Mouse (Mus musculus) intestine, embryonic 14.5 days (tissue): ENCODE data around the gene Atoh8. TPM values are rescaled to one million over a fixed set of nuclear protein-coding genes. Genes with fewer than 3 reads are reported as not detected.

Experiments
- ATAC-seq: fragments of 200-750 bp; cut with Nextera tagmentation; replicated peaks from 2 replicates; pipeline ENCODE4 v1.8.0; 2017; ENCODE audit warnings: low read depth, moderate number of reproducible peaks, moderate TSS enrichment, moderate library complexity; ENCODE audit not compliant: low FRiP score, low TSS enrichment
- DNase-seq: peaks from one replicate; pipeline ENCODE4 v3.0.0-alpha.2; 2018; ENCODE audit warnings: low spot score
- H3K27ac ChIP-seq: fragments of 300-500 bp; sonication (generic); 2 replicates; pipeline ENCODE4 v1.5.1; 2014; ENCODE audit warnings: low read depth, mild to moderate bottlenecking, control low read depth
- H3K27me3 ChIP-seq: fragments of 300-500 bp; sonication (generic); replicated peaks from 2 replicates; pipeline ENCODE4 v1.6.1; 2014; ENCODE audit warnings: low read length, control low read depth; ENCODE audit not compliant: control insufficient read depth, insufficient read depth
- H3K36me3 ChIP-seq: fragments of 300-500 bp; sonication (generic); 2 replicates; pipeline ENCODE4 v1.6.1; 2014; ENCODE audit warnings: low read length, control low read depth; ENCODE audit not compliant: control insufficient read depth, insufficient read depth
- H3K4me1 ChIP-seq: fragments of 300-500 bp; sonication (generic); replicated peaks from 2 replicates; pipeline ENCODE4 v1.6.1; 2014; ENCODE audit warnings: low read length, control low read depth, mixed read lengths; ENCODE audit not compliant: control insufficient read depth, insufficient read depth
- H3K4me2 ChIP-seq: fragments of 300-500 bp; sonication (generic); 2 replicates; pipeline ENCODE4 v1.6.1; 2014; ENCODE audit warnings: low read length
- H3K4me3 ChIP-seq: fragments of 300-500 bp; sonication (generic); 2 replicates; pipeline ENCODE4 v1.5.1; 2014; ENCODE audit warnings: low read depth, low read length, control low read depth, mixed read lengths
- H3K9ac ChIP-seq: fragments of 300-500 bp; sonication (generic); 2 replicates; pipeline ENCODE4 v1.6.1; 2014; ENCODE audit warnings: mild to moderate bottlenecking, low read length
- H3K9me3 ChIP-seq: fragments of 300-500 bp; sonication (generic); 2 replicates; pipeline ENCODE4 v1.6.1; 2016; ENCODE audit warnings: low read length, control low read depth; ENCODE audit not compliant: control insufficient read depth
- WGBS: fragments of 180-500 bp; shearing (Covaris S2); extraction: QIAGEN DNeasy Blood & Tissue Kit; methylation state at CpG from one replicate; pipeline ENCODE4 v1.1.7; 2014; 5-methylcytosine and 5-hydroxymethylcytosine counted together
- polyA plus RNA-seq: library from polyadenylated mRNA; unstranded; fragments of >200 nt; fragmentation: Nextera tagmentation; extraction: Ambion mirVana; gene quantifications from 2 replicates; pipeline ENCODE4 v1.2.1, GENCODE M21; 2014

The Atoh8 gene
- polyA plus RNA-seq, 1 experiment from 2014 or later: 8.7 TPM

DNA sequence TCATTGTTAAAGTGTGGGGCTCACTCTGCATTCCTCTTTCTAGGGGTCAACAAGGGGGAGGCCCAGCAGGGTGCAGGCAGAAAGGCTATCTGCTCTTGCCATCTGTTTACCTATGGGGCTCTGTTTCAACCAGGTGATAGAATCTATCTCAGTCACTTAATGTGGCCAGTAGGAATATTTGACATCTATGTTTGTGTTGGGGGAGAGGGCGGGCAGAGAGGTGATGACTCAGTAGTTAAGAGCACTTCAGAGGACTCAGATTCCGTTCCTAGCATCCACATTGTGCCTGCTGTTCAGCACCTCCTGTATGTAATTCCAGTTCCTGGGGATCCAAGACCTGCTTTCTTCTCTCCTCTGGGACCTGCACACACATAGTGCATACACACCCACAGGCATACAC, 4.7 kb upstream of the Atoh8 start:
- Histone ChIP-seq H3K9me3 (no peaks in the 10 kb centered on the region), H3K9ac (no peak overlapping the region), H3K4me2 (no peak overlapping the region), H3K27ac (no peak overlapping the region), H3K4me1 (peaks cover 27% of the 10 kb centered on the region), H3K4me3 (no peak overlapping the region), H3K36me3 (no peaks in the 10 kb centered on the region), H3K27me3 (peaks cover 14% of the 10 kb centered on the region; the same call in 1 of the 2 replicates)
- 53% methylated on average over 2 of the region's 2 CpGs for WGBS
- DNase-seq (no peak), ATAC-seq (no peak)

- H3K4me3 ChIP-seq: no peak overlapping the region
- H3K27me3 ChIP-seq: peaks cover 22% of the 10 kb centered on the region; the same call in 1 of the 2 replicates
- H3K9me3 ChIP-seq: no peaks in the 10 kb centered on the region
- H3K4me1 ChIP-seq: peaks cover 28% of the 10 kb centered on the region
- DNase-seq (peak; percentile 94), ATAC-seq (no peak)
- WGBS: 4% methylated on average over 5 of the region's 5 CpGs
- no peak overlapping the region for H3K4me2 ChIP-seq
- no peak overlapping the region for H3K9ac ChIP-seq
- H3K27ac ChIP-seq: no peak overlapping the region
- H3K36me3 ChIP-seq: no peaks in the 10 kb centered on the region
Observed at GRCm38 (mm10) chr6:72237035-72237434, 1.7 kb upstream of the Atoh8 start.

GRCm38 (mm10) chr6:72235807-72236407, 530 bp upstream of the Atoh8 start:
- H3K27ac ChIP-seq: no peak overlapping the region
- H3K36me3 ChIP-seq: no peaks in the 10 kb centered on the region
- H3K4me3 ChIP-seq: peak overlapping the region; percentile 63; the same call in 1 of the 2 replicates
- DNase-seq: no peak
- no peaks in the 10 kb centered on the region for H3K9me3 ChIP-seq
- WGBS: 42% methylated on average over 16 of the region's 16 CpGs
- no peak for ATAC-seq
- H3K9ac ChIP-seq: no peak overlapping the region
- H3K4me1 ChIP-seq: peaks cover 21% of the 10 kb centered on the region
- H3K4me2 ChIP-seq: peak overlapping the region; percentile 99
- H3K27me3 ChIP-seq: peaks cover 22% of the 10 kb centered on the region; the same call in 1 of the 2 replicates

DNA sequence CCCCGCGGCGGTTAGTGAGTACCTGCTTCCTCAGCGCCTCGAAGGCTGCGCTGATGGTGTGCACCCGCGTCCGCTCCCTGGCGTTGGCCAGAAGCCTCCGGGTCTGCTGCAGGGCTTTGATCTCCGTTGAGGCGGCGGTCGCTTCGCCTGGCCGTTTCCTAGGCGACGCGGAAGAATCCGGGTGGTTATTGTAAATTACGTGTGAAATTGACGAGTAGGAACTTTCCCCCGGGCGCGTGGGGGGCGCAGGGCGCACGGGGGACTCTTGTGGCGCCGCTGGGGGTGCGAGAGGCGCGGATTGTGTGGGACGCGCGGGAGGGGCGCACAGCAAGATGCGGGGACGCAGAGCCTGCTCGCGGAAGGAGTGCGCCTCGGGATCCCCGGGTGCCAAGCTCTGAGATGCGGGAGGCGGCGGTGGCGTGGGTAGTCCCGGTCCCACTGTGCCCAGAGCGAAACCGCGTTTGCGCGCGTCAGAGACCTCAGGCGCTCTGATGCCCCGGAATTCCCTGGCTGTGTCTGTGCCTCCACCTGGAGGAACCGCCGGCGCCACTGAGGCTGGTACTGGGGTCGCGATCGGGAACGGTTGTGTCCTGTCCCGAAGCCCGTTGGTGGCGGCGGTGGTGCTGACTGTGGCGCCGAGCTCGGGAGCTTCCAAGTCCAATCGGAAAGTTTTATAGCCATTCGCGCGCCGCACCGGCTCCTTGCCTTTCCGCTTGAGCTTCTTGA, 842 bp downstream of the Atoh8 start:
- Histone ChIP-seq H3K9ac (peak overlapping the region; percentile 45), H3K4me1 (peaks cover 21% of the 10 kb centered on the region), H3K27ac (peak overlapping the region; percentile 59; the same call in 1 of the 2 replicates), H3K36me3 (no peaks in the 10 kb centered on the region), H3K4me2 (peak overlapping the region; percentile 99), H3K9me3 (no peaks in the 10 kb centered on the region), H3K27me3 (peaks cover 24% of the 10 kb centered on the region; the same call in 1 of the 2 replicates), H3K4me3 (peak overlapping the region; percentile 63)
- ATAC-seq (peak; percentile 58; the same call in 1 of the 2 replicates), DNase-seq (peak; percentile 81)
- WGBS: under 1% methylated on average over 79 of the region's 79 CpGs

DNA sequence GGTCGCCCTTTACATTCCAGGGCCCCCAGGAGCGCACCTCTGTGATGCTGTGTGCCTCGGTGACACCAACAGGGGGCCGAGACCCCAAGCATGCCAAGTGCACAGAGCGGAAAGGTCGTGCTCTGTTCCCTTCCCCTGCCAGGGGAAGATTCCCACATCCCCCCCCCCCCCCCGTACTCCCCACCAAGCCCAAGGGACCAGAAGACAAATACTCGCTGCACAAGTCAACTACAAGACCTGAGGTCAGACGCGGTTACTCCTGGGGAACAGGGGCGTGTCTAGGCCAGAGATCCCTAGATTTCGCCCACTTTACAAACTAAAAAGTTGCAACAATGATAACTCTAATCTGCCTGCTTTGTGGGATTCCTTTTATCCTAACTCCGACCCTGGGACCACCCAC, 1.4 kb downstream of the Atoh8 start:
- Histone ChIP-seq H3K27ac (no peak overlapping the region), H3K4me1 (peaks cover 21% of the 10 kb centered on the region), H3K4me2 (peak overlapping the region; percentile 99), H3K27me3 (peaks cover 26% of the 10 kb centered on the region; the same call in 1 of the 2 replicates), H3K36me3 (no peaks in the 10 kb centered on the region), H3K9ac (peak overlapping the region; percentile 45; the same call in 1 of the 2 replicates), H3K9me3 (no peaks in the 10 kb centered on the region), H3K4me3 (peak overlapping the region; percentile 63)
- DNase-seq: no peak
- 2% methylated on average over 9 of the region's 13 CpGs for WGBS
- no peak for ATAC-seq

- H3K9me3 ChIP-seq: no peaks in the 10 kb centered on the region
- WGBS: 66% methylated on average over 5 of the region's 5 CpGs
- ATAC-seq (no peak), DNase-seq (no peak)
- H3K4me2 ChIP-seq: peak overlapping the region; percentile 99
- H3K27ac ChIP-seq: no peak overlapping the region
- peak overlapping the region; percentile 63 for H3K4me3 ChIP-seq
- peaks cover 21% of the 10 kb centered on the region for H3K4me1 ChIP-seq
- H3K27me3 ChIP-seq: peaks cover 24% of the 10 kb centered on the region; the same call in 1 of the 2 replicates
- H3K9ac ChIP-seq: no peak overlapping the region
- H3K36me3 ChIP-seq: no peaks in the 10 kb centered on the region
Observed at GRCm38 (mm10) chr6:72232870-72233269, 2.5 kb downstream of the Atoh8 start.

GRCm38 (mm10) chr6:72232411-72232810, 3.0 kb downstream of the Atoh8 start:
- no peaks in the 10 kb centered on the region for H3K36me3 ChIP-seq
- H3K9me3 ChIP-seq: no peaks in the 10 kb centered on the region
- H3K4me3 ChIP-seq: peak overlapping the region; percentile 8; the same call in 1 of the 2 replicates
- H3K4me1 ChIP-seq: peaks cover 21% of the 10 kb centered on the region
- 92% methylated on average over 14 of the region's 14 CpGs for WGBS
- no peak overlapping the region for H3K27ac ChIP-seq
- peak overlapping the region; percentile 99 for H3K4me2 ChIP-seq
- ATAC-seq (no peak), DNase-seq (no peak)
- H3K27me3 ChIP-seq: peaks cover 24% of the 10 kb centered on the region; the same call in 1 of the 2 replicates
- no peak overlapping the region for H3K9ac ChIP-seq

- H3K9ac ChIP-seq: no peak overlapping the region
- WGBS: 39% methylated on average over 5 of the region's 5 CpGs
- H3K27ac ChIP-seq: no peak overlapping the region
- no peaks in the 10 kb centered on the region for H3K36me3 ChIP-seq
- no peak overlapping the region for H3K4me3 ChIP-seq
- DNase-seq (no peak), ATAC-seq (0 out of 2 replicates have a peak, but pooled peaks have one; percentile 22)
- H3K9me3 ChIP-seq: no peaks in the 10 kb centered on the region
- no peak overlapping the region for H3K4me2 ChIP-seq
- peaks cover 14% of the 10 kb centered on the region; the same call in 1 of the 2 replicates for H3K27me3 ChIP-seq
- H3K4me1 ChIP-seq: peaks cover 21% of the 10 kb centered on the region
Observed at GRCm38 (mm10) chr6:72230875-72231274, 4.5 kb downstream of the Atoh8 start.
